Mouse (Mus musculus) T-cell, adult 2 months (primary cell): ENCODE measurements around the gene Krtap24-1.

Experiments
- DNase-seq: peaks from one replicate; pipeline ENCODE4 v3.0.0; 2022; ENCODE audit warnings: low spot score

Krtap24-1 gene

DNA sequence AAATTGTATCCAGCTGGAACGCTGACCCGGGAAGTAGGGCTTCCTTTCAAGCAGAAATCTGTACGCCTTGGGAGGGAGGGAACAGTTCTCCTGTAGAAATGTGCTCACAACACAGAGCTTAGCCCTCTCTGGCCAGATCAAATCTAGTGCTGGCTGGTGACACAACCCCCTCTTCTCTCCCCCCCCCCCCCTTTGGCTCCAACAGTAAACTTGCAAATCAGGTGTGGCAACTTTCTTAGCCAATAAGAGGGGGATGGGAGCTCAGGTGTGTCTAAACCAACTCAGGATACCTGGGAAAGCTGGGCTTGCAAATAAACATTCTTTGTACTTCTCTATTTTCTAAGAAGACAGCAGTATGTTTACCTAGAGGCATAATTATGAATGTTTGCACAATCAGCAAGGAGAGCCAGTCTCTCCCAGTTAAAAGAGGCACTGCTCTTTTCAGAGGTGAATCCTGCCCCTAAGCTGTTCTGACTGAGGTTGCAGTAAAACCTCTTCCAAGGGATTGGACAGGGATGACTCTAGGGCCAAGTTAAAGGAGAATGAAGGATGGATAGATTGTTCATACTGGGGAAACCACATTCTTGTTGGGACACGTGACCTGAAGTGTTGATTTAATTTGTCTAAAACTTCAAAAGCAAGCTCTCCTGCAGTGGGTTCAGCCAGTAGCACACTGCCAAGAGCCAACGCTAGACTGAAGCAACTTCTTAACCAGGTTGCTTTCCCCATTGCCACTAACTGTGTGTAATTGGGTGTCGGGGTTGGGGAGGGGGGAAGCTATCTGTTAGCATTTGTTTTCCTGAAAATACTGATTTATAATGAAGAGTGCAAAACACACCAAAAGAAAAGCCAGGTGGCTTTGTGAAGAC lies 48.8 kb downstream of the Krtap24-1 start, which contains the start of gene Cldn8:
Gene Cldn8 (minus strand): TSS at position 139 of the 869 bp plus-strand sequence.
- DNase-seq, result no peak

DNA sequence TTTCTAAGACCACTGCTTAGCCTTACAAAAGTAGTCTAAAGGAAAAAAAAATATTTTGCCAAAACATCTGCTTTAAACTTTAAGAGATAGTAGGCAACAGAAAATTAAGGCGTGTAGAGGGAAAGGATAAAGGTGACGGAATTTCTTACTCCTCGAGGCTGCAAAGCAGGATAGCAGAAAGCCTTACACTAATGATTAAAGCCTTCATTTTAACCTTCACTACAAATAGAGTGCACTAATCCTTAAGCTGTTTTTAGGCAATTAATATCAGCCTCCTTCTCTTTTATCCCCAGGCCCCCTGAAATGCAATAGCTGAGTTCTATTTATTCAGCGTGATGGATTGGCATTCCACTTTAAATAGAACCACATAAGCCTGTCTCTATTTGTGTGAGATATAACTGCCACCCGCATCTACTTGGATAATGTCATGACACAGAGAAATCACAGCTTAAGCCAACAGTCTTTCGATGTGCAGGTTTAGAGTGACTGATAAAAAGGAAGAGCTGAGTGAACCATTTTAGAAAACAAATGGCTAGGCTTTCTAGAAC lies 50.4 kb downstream of the Krtap24-1 start:
- no peak for DNase-seq
